Mouse (Mus musculus) forebrain, embryonic 16.5 days (tissue): ENCODE data around the gene Spindoc. TPM values are rescaled to one million over a fixed set of nuclear protein-coding genes. Genes with fewer than 3 reads are reported as not detected.
A peak's percentile ranks its signal among the peaks of the same experiment; 100 is the strongest.

Experiments used
- ATAC-seq: fragments of 200-750 bp; cut with Nextera tagmentation; 2 replicates; pipeline ENCODE4 v1.8.0; 2017; ENCODE audit warnings: mild to moderate bottlenecking, moderate library complexity
- H3K27ac ChIP-seq: fragments of 300-500 bp; sonication (generic); 2 replicates; pipeline ENCODE4 v1.5.1; 2014; ENCODE audit warnings: low read length, control low read depth
- H3K27me3 ChIP-seq: fragments of 300-500 bp; sonication (generic); replicated peaks from 2 replicates; pipeline ENCODE4 v1.6.1; 2014; ENCODE audit warnings: low read length; ENCODE audit not compliant: control insufficient read depth, insufficient read depth
- H3K36me3 ChIP-seq: fragments of 300-500 bp; sonication (generic); 2 replicates; pipeline ENCODE4 v1.6.1; 2014; ENCODE audit not compliant: control insufficient read depth, insufficient read depth
- H3K4me1 ChIP-seq: fragments of 300-500 bp; sonication (generic); replicated peaks from 2 replicates; pipeline ENCODE4 v1.6.1; 2014; ENCODE audit warnings: low read length; ENCODE audit not compliant: control insufficient read depth, insufficient read depth
- H3K4me2 ChIP-seq: fragments of 300-500 bp; sonication (generic); 2 replicates; pipeline ENCODE4 v1.6.1; 2014; ENCODE audit warnings: mild to moderate bottlenecking, low read length, control low read depth
- H3K4me3 ChIP-seq: fragments of 300-500 bp; sonication (generic); replicated peaks from 2 replicates; pipeline ENCODE4 v1.5.1; 2014; ENCODE audit warnings: mild to moderate bottlenecking, low read length, control low read depth
- H3K9ac ChIP-seq: fragments of 300-500 bp; sonication (generic); replicated peaks from 2 replicates; pipeline ENCODE4 v1.6.1; 2014; ENCODE audit warnings: low read depth, low read length, control low read depth
- H3K9me3 ChIP-seq: fragments of 300-500 bp; sonication (generic); 2 replicates; pipeline ENCODE4 v1.6.1; 2016; ENCODE audit warnings: low read length; ENCODE audit not compliant: control insufficient read depth
- WGBS: fragments of 180-500 bp; shearing (Covaris S2); extraction: QIAGEN DNeasy Blood & Tissue Kit; methylation state at CpG from one replicate; pipeline ENCODE4 v1.1.7; 2014; 5-methylcytosine and 5-hydroxymethylcytosine counted together
- polyA plus RNA-seq: library from polyadenylated mRNA; unstranded; fragments of >200 nt; fragmentation: Nextera tagmentation; extraction: Ambion mirVana; gene quantifications from 2 replicates; pipeline ENCODE4 v1.2.1, GENCODE M21; 2015

The Spindoc gene
- 35.8 and 39.4 TPM in 2 replicates for polyA plus RNA-seq

DNA sequence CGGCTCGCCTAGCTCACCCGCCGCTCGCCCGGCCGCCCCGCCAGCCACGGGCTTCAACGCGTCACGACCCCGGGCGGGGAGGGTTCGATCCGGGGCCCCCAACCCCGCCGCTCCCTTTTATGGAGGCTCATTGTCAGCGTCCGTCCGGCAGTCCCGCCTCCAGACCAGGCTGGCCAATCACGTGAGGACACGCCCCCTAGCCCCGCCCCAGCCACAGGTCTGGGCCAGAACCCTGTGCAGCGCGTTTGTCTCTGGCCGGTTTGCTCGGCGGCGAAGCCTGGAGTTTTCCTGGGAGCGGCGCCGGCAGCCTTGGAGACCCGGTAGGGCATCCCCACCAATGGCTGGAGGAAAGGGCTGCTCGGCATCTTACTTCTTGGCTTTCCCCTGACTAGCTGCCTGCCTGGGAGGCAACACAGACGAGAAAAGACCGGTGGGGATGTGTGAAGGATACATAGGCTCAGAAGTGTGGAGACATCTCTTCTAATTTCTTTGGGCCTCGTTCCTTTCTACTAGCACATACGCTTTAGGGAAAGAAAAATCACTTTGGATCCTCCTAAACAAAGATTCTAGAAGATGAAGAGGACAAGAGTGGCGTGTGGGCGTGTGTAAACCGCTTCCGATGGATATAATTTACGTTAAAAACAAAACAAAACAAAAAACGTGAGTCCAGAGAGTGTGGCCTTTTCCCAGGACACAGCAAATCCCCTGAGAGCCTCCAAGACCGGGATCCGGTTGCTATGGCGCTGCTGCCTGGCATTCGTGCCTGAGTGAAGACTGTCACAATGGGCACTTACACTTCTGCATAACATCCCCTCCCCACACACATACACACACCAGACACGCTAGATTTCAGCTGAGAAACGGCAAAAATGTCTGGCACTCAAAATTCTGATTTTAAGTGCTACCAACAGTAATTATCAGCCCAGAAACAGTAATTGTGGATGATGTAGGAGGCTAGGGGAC lies at the start of gene Spindoc:
Gene Spindoc, minus strand, starts transcription at position 92 of the 963 bp plus-strand sequence.
- Histone ChIP-seq H3K27ac (peak within 1 kb of the TSS; percentile 96), H3K4me1 (peaks cover 33% of the 10 kb centered on the region), H3K4me3 (peak within 1 kb of the TSS; percentile 60), H3K27me3 (no peaks in the 10 kb centered on the region), H3K36me3 (no peaks in the 10 kb centered on the region), H3K9me3 (0 out of 2 replicates have a peak, but pooled peaks cover 2% of the 10 kb centered on the region), H3K4me2 (peak within 1 kb of the TSS; percentile 64), H3K9ac (peak within 1 kb of the TSS; percentile 93)
- under 1% methylated on average over 45 of the region's 52 CpGs for WGBS
- ATAC-seq = peak; percentile 98

DNA sequence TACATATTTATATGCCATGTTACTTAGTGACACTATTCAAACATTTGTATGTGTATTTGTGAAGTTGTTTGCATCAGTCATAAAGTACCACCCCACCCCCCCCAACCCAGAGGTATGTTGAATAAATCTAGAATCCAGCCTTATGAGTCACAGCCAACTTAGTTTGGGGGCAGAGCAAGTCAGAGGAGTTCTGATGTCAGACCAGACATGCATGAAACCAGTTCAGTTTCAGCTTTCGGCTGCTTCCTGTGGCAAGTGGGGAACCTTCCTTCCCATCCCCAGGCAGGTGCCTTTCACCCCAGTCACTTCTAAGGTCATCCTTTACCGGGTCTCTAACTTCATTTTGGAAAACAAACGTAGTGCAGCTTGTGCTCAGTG lies 42.6 kb upstream of the Spindoc start:
- WGBS = 49% methylated on average over 3 of the region's 3 CpGs

DNA sequence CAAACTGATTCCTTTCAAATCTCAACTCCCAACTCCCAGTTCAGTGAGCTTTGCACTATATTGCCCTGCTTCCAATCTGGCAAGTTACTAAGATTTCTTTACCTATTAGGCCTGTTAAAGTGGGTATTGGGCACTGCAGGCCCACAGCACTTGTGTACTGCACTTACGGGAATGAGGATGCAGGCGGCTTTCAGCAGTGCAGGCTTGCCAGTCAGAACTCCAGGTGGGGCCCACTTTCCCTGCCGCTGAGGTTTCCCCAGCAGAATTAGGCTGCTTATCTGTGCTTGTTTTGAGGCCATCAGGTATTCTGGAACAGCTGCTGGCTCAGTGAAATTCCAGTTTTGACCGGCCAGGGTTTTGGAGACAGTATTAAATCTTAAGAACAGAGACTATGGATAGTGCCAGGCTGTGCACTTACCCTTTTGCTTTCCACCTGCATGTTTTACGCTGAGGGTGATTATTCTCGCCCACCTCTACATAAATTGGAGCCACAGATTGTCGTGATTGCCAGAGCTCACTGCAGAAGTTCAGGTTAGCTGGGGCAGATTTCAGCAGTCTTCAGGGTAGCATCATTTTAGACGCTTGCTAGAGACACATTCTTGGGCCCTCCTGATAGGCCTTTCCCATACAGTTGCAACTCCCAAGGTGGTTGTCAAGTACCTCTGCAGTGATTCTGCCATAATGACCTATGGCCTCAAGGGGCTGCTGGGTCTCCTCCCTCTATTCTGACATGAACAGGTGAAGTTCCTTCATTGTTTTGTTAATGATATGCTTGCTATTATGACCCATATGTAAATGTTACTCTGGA lies 42.0 kb upstream of the Spindoc start:
- 58% methylated on average over 8 of the region's 8 CpGs for WGBS
- H3K27ac ChIP-seq = peak overlapping the region; percentile 86

More for the DNA sequence above, 42.6 kb upstream of the Spindoc start:
- Histone ChIP-seq H3K9me3 (no peaks in the 10 kb centered on the region), H3K4me3 (no peak overlapping the region), H3K27ac (no peak overlapping the region), H3K4me2 (no peak overlapping the region), H3K9ac (no peak overlapping the region), H3K36me3 (peaks cover 21% of the 10 kb centered on the region), H3K4me1 (peaks cover 47% of the 10 kb centered on the region), H3K27me3 (no peaks in the 10 kb centered on the region)
- ATAC-seq = no peak

DNA sequence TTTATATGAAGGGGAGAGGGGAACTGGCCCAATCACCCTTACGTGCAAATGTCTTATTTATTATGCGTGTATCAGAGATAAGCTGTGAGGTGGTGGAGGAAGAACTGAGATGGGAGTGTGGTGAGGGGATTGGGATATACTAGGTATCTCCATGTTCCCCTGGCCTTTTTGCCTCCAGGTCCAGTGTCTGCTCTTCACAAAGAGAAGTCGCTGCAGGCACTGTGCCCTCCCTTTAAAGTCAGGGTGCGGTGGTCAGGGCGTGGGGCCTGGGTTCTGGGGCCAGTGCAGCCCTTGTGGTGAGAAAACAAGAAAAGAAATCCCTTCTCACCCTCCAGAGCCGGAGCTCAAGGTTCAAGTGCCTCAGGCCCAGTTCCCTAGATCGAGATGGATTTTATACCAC lies 41.3 kb upstream of the Spindoc start:
- Histone ChIP-seq H3K4me3 (peak overlapping the region; percentile 46), H3K27me3 (no peaks in the 10 kb centered on the region), H3K4me1 (peaks cover 60% of the 10 kb centered on the region), H3K4me2 (peak overlapping the region; percentile 70), H3K27ac (peak overlapping the region; percentile 86), H3K9me3 (no peaks in the 10 kb centered on the region), H3K36me3 (peaks cover 18% of the 10 kb centered on the region), H3K9ac (peak overlapping the region; percentile 72)
- 42% methylated on average over 7 of the region's 7 CpGs for WGBS
- ATAC-seq = no peak

More for the DNA sequence above, 42.0 kb upstream of the Spindoc start:
- H3K4me3 ChIP-seq = peak overlapping the region; percentile 46
- H3K9me3 ChIP-seq = no peaks in the 10 kb centered on the region
- no peak for ATAC-seq
- peaks cover 53% of the 10 kb centered on the region for H3K4me1 ChIP-seq
- peaks cover 21% of the 10 kb centered on the region for H3K36me3 ChIP-seq
- no peaks in the 10 kb centered on the region for H3K27me3 ChIP-seq
- peak overlapping the region; percentile 1; the same call in 1 of the 2 replicates for H3K9ac ChIP-seq
- peak overlapping the region; percentile 70 for H3K4me2 ChIP-seq

DNA sequence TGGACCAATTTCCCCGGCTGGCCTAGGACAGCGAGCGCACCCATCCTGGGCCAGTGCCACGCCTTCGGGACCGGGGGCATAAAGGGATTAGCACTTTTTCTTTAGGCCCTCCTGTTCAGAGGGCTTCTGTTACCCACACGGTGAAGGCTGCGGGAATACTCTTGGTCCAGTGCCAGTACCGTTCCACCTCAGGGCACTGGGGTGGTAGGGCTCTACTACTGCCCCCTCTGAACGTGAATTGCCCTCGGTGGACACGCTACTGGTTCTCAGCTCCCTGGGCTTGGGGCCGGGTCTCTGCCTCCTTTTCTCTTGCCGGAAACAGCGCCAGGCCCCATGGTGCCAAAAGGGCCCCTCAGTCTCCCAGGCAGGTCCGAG lies 40.8 kb upstream of the Spindoc start:
- Histone ChIP-seq H3K9ac (peak overlapping the region; percentile 72), H3K9me3 (no peaks in the 10 kb centered on the region), H3K27me3 (no peaks in the 10 kb centered on the region), H3K4me2 (peak overlapping the region; percentile 70), H3K4me1 (peaks cover 62% of the 10 kb centered on the region), H3K27ac (peak overlapping the region; percentile 86), H3K4me3 (peak overlapping the region; percentile 46), H3K36me3 (peaks cover 18% of the 10 kb centered on the region)
- 5% methylated on average over 14 of the region's 16 CpGs for WGBS
- ATAC-seq = no peak

DNA sequence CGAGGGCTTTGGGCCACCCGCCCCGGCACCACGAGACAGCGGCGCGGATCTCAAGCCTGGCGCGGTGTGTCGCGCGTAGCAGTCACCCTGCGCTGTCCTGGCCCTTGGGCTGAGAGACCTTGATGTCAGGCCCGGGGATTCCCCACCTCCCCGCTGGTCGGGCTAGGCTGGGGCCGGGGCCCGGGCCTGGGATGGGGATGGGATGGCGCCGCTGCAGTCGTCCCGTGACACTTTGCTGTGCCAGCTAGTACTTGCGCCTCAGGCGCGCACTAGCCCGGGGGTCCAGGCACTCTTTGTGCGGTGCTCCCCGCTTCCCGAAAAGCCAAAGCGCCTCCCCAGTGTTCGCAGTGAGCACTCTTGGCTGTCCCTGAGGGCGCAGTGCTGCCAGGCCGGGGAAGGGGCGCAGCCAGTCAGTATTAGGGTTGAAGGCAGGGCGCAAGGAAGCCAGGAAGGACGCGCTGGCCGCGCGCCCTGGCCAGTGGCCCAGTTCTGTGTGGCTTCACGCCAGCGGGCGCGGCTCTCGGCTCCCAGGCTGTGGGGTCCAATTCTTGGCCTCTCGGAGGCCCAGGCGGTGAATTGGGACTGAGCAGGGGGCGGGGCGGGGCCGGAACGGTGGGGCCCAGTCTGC lies 40.3 kb upstream of the Spindoc start:
- Histone ChIP-seq H3K9ac (peak overlapping the region; percentile 72), H3K4me2 (peak overlapping the region; percentile 70), H3K9me3 (no peaks in the 10 kb centered on the region), H3K27ac (peak overlapping the region; percentile 86), H3K36me3 (peaks cover 15% of the 10 kb centered on the region), H3K4me1 (peaks cover 62% of the 10 kb centered on the region), H3K27me3 (no peaks in the 10 kb centered on the region), H3K4me3 (peak overlapping the region; percentile 46)
- WGBS = 4% methylated on average over 51 of the region's 51 CpGs
- ATAC-seq = peak; percentile 75

DNA sequence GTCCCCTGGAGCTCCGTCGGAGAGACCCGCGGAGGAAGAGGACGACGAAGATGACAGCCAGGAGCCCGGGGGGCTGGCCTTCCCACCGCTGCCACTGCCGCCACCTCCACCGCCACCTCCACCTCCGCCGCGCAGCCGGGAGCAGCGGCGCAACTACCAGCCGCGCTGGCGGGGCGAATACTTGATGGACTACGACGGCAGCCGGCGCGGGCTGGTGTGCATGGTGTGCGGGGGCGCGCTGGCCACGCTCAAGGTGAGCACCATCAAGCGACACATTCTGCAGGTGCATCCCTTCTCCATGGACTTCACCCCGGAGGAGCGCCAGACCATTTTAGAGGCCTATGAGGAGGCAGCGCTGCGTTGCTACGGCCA lies 39.8 kb upstream of the Spindoc start:
- 0 out of 2 replicates have a peak, but pooled peaks have one; percentile 0 for ATAC-seq
- 6% methylated on average over 29 of the region's 35 CpGs for WGBS
- peaks cover 62% of the 10 kb centered on the region for H3K4me1 ChIP-seq
- no peaks in the 10 kb centered on the region for H3K27me3 ChIP-seq
- no peaks in the 10 kb centered on the region for H3K9me3 ChIP-seq
- peak overlapping the region; percentile 72 for H3K9ac ChIP-seq
- peaks cover 10% of the 10 kb centered on the region for H3K36me3 ChIP-seq
- peak overlapping the region; percentile 46 for H3K4me3 ChIP-seq
- peak overlapping the region; percentile 86 for H3K27ac ChIP-seq
- H3K4me2 ChIP-seq = peak overlapping the region; percentile 70

DNA sequence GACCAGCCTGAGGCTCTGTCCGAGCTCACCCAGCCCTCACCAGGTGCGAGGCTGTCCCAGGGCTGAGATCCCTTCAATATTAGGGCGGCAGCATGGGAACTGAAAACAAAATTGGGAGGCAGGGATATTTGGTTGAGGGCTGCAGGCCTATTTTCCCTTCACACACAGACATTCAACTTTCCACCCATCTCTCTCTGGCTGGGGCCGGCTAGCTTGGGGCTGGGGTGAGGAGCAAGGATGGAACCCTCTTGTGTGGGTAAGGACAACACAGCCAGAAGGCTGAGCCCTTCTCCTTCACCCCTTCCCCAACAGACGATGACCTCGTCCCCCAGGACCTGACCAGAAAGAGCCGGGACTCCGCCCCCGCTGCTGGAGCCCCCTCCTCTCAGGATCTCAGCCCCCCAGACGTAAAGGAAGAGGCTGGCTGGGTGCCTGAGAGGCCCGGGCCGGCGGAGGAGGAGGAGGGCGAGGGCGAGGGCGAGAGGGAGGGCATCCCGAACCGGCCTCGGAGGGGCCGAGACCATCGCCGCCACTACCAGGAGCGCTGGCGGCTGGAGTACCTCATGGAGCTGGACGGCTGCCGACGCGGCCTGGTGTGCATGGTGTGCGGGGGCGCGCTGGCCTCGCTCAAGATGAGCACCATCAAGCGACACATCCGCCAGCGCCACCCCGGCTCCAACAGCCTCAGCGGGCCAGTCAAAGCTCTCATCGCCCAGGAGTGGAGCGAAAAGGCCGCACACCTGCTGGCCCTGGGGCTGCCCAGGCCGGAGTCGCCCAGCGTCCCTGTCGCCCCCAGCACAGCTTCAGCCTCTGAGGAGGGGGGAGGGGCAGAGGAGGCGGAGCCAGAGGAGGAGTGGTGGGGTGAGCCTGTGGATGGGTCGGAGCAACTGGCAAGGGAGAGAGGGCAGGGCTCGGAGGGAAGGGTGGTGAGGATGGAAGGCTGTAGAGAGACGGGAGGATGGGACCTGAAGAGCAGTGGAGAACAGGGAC lies 39.1 kb upstream of the Spindoc start:
- Histone ChIP-seq H3K36me3 (peaks cover 10% of the 10 kb centered on the region), H3K9ac (peak overlapping the region; percentile 72), H3K4me1 (peaks cover 62% of the 10 kb centered on the region), H3K27me3 (no peaks in the 10 kb centered on the region), H3K27ac (peak overlapping the region; percentile 86), H3K9me3 (no peaks in the 10 kb centered on the region), H3K4me3 (peak overlapping the region; percentile 46), H3K4me2 (peak overlapping the region; percentile 70)
- WGBS = 4% methylated on average over 42 of the region's 48 CpGs
- peak; percentile 29 for ATAC-seq
